Mouse (Mus musculus): ENCODE measurements at regions not wholly inside any gene's neighbourhood (a gene's known extent, or its start where the extent isn't known, plus 50 kb on each side); places are given as distances from the start of the nearest gene placed in this dataset.

DNA sequence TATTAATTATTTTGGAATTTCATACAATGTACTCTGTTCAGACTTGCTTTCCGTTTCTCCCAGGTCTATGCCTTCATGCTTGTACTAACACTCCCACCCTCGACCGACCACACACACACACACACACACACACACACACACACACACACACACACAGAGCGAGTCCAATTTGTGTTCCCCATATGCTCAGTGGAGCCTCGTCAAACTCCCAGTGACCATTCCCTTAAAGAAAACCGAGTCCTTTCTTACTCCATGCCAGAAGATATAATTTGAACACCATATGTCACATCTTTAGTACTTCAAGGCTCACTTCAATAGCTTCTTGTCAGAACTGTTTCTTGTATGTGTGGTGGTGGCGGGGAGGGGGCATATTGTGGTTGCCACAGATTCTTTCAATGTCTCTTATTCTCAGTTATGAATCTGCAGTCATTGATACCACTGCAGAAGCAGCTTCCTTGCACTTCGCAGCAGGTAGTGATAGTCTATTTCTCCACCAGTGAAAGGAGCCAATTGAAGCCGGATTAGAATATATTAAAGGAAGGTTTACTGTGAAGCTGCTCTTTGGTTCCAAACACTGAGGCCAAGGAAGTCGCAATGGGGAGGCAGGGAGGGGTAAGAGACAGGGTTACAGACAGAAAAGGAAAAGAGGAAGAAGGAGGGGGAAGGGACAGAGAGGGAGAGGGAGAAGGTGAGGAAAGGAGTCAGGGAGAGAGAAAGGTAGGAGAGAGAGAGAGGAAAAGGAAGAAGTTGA is 672.3 kb downstream of the Vgll3 start:
- H3K27ac ChIP-seq (replicated peaks): no peak overlapping the region
- no peak for TF ChIP-seq CTCF (IDR thresholded peaks at IDR 0.05; ENCODE audit: low read depth)
- no peak for TF ChIP-seq EP300 (optimal IDR thresholded peaks at IDR 0.05)
- H3K4me3 ChIP-seq (ENCODE audit: low read depth, low read length): no peak overlapping the region

DNA sequence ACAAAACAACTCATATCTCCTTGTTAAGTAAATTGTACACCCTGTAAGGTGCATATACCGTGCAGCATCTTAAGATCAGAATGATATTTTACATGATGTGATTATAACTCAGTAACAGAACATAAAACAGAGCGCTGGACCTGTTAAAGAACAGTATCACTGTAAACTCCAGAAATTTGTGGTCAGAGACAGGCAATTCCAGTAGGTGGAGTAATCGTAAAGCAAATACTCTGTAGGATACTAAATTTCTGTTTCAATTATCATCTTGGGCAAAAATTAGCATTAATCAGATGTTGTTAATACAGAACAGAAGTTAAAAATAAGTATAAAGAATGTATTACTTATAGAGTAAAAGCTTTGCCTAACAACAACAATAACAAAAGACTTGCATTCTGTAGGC is 680.5 kb downstream of the Vgll3 start:
- Histone ChIP-seq H3K27ac (replicated peaks) (no peak overlapping the region), H3K9ac (ENCODE audit: low read length) (no peak overlapping the region), H3K36me3 (ENCODE audit: control insufficient read depth, insufficient read depth, low read length) (no peaks in the 10 kb centered on the region), H3K4me3 (ENCODE audit: low read depth, low read length) (no peak overlapping the region), H3K4me2 (replicated peaks; ENCODE audit: low read depth) (no peak overlapping the region), H3K9me3 (ENCODE audit: control insufficient read depth, low read length) (no peaks in the 10 kb centered on the region), H3K4me1 (replicated peaks; ENCODE audit: control insufficient read depth, insufficient read depth) (no peaks in the 10 kb centered on the region), H3K27me3 (ENCODE audit: control insufficient read depth, insufficient read depth, low read length) (no peaks in the 10 kb centered on the region)
- no peak for ATAC-seq (ENCODE audit: low FRiP score, low TSS enrichment)
- 60% methylated on average over 3 of the region's 3 CpGs for WGBS
- DNase-seq (ENCODE audit: low spot score): no peak
- TF ChIP-seq CTCF (IDR thresholded peaks at IDR 0.05; ENCODE audit: low read depth): peak; percentile 45
- no peak for TF ChIP-seq EP300 (optimal IDR thresholded peaks at IDR 0.05)

More for the DNA sequence above, 672.3 kb downstream of the Vgll3 start:
- DNase-seq (ENCODE audit: low spot score): no peak
- Histone ChIP-seq H3K36me3 (ENCODE audit: control insufficient read depth, insufficient read depth, low read length) (no peaks in the 10 kb centered on the region), H3K27me3 (ENCODE audit: control insufficient read depth, insufficient read depth, low read length) (no peaks in the 10 kb centered on the region), H3K4me2 (replicated peaks; ENCODE audit: low read depth) (no peak overlapping the region), H3K9ac (ENCODE audit: low read length) (no peak overlapping the region), H3K9me3 (ENCODE audit: control insufficient read depth, low read length) (no peaks in the 10 kb centered on the region), H3K4me1 (replicated peaks; ENCODE audit: control insufficient read depth, insufficient read depth) (no peaks in the 10 kb centered on the region)
- ATAC-seq (ENCODE audit: low FRiP score, low TSS enrichment): no peak
- WGBS: 71% methylated on average over 10 of the region's 10 CpGs
